Mouse (Mus musculus) ovary, adult 18-20 months (tissue): ENCODE data around the gene Lin28a.

Experiments used
- DNase-seq: peaks from one replicate; pipeline ENCODE4 v3.0.0; 2022; ENCODE audit warnings: low spot score, mixed read lengths

The Lin28a gene

GRCm38 (mm10) chr4:133978021-133978711, 40.5 kb downstream of the Lin28a start:
- no peak for DNase-seq

GRCm38 (mm10) chr4:133971741-133972140, 46.9 kb downstream of the Lin28a start:
- DNase-seq, result no peak

- DNase-seq, result no peak
These were observed 47.8 kb downstream of the Lin28a start for GRCm38 (mm10) chr4:133970876-133971275.

- no peak for DNase-seq
These were observed 48.4 kb downstream of the Lin28a start for GRCm38 (mm10) chr4:133970196-133970595.

- no peak for DNase-seq
These were observed 49.4 kb downstream of the Lin28a start for GRCm38 (mm10) chr4:133969114-133969770.

- DNase-seq, result peak; percentile 14
These were observed 50.3 kb downstream of the Lin28a start, which contains the start of gene Hmgn2 for GRCm38 (mm10) chr4:133968150-133968921. Hmgn2 (minus strand) TSS chr4:133968650.

GRCm38 (mm10) chr4:133967866-133968149, 50.8 kb downstream of the Lin28a start:
- DNase-seq, result peak; percentile 87

- DNase-seq, result peak; percentile 97
These were observed 51.3 kb downstream of the Lin28a start for GRCm38 (mm10) chr4:133967138-133967865.

- DNase-seq, result no peak
These were observed 52.2 kb downstream of the Lin28a start for GRCm38 (mm10) chr4:133966271-133966940.

- no peak for DNase-seq
These were observed 56.1 kb downstream of the Lin28a start for GRCm38 (mm10) chr4:133962566-133962965.

GRCm38 (mm10) chr4:133958884-133959283, 59.8 kb downstream of the Lin28a start:
- no peak for DNase-seq

GRCm38 (mm10) chr4:133956358-133956757, 62.3 kb downstream of the Lin28a start:
- no peak for DNase-seq
